Mouse (Mus musculus) limb, embryonic 14.5 days (tissue): ENCODE results near the gene Gm11032. TPM values are rescaled to one million over a fixed set of nuclear protein-coding genes. Genes with fewer than 3 reads are reported as not detected.

Experiments used
- ATAC-seq: fragments of 200-750 bp; cut with Nextera tagmentation; 2 replicates; pipeline ENCODE4 v1.8.0; 2017; ENCODE audit warnings: low read depth, moderate number of reproducible peaks, moderate TSS enrichment; ENCODE audit not compliant: low FRiP score
- DNase-seq: peaks from one replicate; pipeline ENCODE4 v3.0.0-alpha.2; 2015; ENCODE audit warnings: low spot score
- H3K27ac ChIP-seq: fragments of 300-500 bp; sonication (generic); replicated peaks from 2 replicates; pipeline ENCODE4 v1.5.1; 2014; ENCODE audit warnings: low read depth, mild to moderate bottlenecking, low read length, moderate library complexity, mixed read lengths
- H3K27me3 ChIP-seq: fragments of 300-500 bp; sonication (generic); 2 replicates; pipeline ENCODE4 v1.6.1; 2014; ENCODE audit warnings: low read length, mixed read lengths; ENCODE audit not compliant: control insufficient read depth, insufficient read depth
- H3K36me3 ChIP-seq: fragments of 300-500 bp; sonication (generic); 2 replicates; pipeline ENCODE4 v1.6.1; 2014; ENCODE audit warnings: mild to moderate bottlenecking, low read length, moderate library complexity, mixed read lengths; ENCODE audit not compliant: control insufficient read depth, insufficient read depth
- H3K4me1 ChIP-seq: fragments of 300-500 bp; sonication (generic); 2 replicates; pipeline ENCODE4 v1.6.1; 2014; ENCODE audit warnings: antibody characterized with exemption, low read length, mixed read lengths; ENCODE audit not compliant: control insufficient read depth, insufficient read depth
- H3K4me2 ChIP-seq: fragments of 300-500 bp; sonication (generic); replicated peaks from 2 replicates; pipeline ENCODE4 v1.6.1; 2014; ENCODE audit warnings: low read depth, mild to moderate bottlenecking, low read length, moderate library complexity; ENCODE audit not compliant: severe bottlenecking
- H3K4me3 ChIP-seq: fragments of 300-500 bp; sonication (generic); replicated peaks from 2 replicates; pipeline ENCODE4 v1.5.1; 2014; ENCODE audit warnings: low read length
- H3K9ac ChIP-seq: fragments of 300-500 bp; sonication (generic); 2 replicates; pipeline ENCODE4 v1.6.1; 2014; ENCODE audit warnings: mild to moderate bottlenecking, low read depth, low read length, moderate library complexity; ENCODE audit not compliant: severe bottlenecking
- H3K9me3 ChIP-seq: fragments of 300-500 bp; sonication (generic); 2 replicates; pipeline ENCODE4 v1.6.1; 2016; ENCODE audit warnings: low read length; ENCODE audit not compliant: control insufficient read depth
- POLR2A ChIP-seq: fragments of 200-500 bp; IDR thresholded peaks from 2 replicates; pipeline ENCODE4 v1.8.0; 2012; ENCODE audit warnings: inconsistent platforms, mild to moderate bottlenecking, moderate library complexity, borderline replicate concordance; ENCODE audit not compliant: insufficient read depth, insufficient read length; ENCODE audit errors: extremely low read depth
- WGBS: fragments of 180-500 bp; shearing (Covaris S2); extraction: QIAGEN DNeasy Blood & Tissue Kit; methylation state at CpG from one replicate; pipeline ENCODE4 v1.1.7; 2014; 5-methylcytosine and 5-hydroxymethylcytosine counted together
- polyA plus RNA-seq, 2 experiments: library from polyadenylated mRNA; depleted of rRNA in 1 of 2; stranded (reverse) in 1 of 2; unstranded in 1 of 2; fragments of >200 nt; fragmentation: Nextera tagmentation in 1 of 2; extraction: Ambion mirVana in 1 of 2; gene quantifications; 2 replicates each; pipeline versions ENCODE4 v1.2.1 to v1.2.3; 2012 to 2014

Gm11032 gene
- polyA plus RNA-seq, 2 experiments, result not detected

DNA sequence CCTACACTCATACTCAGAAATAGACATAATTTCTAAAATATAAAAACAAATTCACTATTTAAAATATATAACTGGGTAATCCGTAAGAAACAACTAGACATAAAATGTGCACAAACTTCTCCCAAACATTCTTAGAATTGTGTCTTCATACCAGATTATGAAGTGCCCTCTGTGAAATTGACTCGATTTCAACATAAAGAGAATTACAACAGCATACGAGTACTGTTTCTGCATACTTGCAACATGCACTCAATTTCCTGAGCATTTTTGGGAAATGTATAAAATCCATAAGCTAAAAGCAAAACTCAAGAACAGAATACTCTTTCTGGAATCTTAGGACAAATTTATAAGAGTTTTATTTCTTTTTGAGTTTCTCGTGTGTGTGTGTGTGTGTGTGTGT lies 28.1 kb upstream of the Gm11032 start:
- DNase-seq, result no peak
- WGBS, result 83% methylated on average over 4 of the region's 4 CpGs
- Histone ChIP-seq H3K27me3 (no peaks in the 10 kb centered on the region), H3K9me3 (no peaks in the 10 kb centered on the region), H3K9ac (no peak overlapping the region), H3K4me2 (no peak overlapping the region), H3K27ac (no peak overlapping the region), H3K4me1 (peaks cover 10% of the 10 kb centered on the region), H3K36me3 (no peaks in the 10 kb centered on the region; the same call in 1 of the 2 replicates), H3K4me3 (no peak overlapping the region)
- no peak for ATAC-seq
- no peak for TF ChIP-seq POLR2A

DNA sequence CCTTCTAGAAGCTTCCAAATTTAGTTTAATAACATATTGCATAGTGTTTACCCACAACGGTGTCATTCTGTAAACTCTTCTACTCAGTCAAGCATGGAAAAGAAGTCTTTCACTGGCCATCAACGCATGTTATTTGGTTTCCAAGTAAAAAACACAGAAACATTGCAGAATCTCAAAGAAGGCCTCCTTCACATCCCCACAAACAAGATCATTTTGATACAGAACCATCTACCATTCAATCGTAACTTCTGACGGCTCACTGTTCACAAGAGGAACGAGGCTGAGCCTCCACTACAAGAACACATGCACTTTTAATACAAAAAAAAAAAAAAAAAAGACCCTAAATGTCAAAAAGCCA lies 26.4 kb upstream of the Gm11032 start:
- DNase-seq, result no peak
- 34% methylated on average over 5 of the region's 5 CpGs for WGBS

DNA sequence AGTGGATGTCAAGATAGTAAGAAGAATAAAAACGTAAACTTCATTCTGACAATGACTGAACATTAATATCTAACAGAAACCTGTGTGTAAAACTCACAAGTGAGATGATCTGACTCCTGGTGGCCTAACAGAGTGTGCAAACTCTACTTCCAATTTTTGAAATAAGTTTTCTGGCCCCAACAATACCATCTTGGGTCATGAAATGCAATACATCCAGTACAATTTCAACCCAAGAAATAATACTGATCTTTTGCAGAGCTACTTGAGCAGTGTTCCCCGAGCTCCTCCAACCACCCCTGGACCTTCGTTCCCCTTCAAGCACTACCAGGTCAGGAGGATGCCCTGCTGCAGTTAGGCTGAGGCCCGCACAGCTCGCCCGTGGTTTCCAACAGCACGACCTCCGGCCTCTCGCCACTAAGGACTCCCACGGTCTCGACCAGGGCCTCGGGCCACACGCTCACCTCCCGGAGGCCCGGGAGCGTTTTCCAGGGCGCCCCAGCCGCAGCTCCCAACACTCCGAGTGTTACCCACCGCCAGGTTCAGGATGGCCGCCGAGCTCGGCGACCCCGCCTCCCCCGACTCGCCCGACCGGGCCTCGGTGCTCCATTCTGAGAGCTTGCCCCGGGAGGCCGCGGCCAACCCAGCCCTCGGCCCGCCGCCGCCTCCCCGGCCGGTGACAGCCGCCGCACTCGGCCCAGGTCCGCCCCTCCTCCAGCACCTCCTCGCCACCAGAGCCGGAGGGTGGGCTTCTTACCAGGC lies 25.8 kb upstream of the Gm11032 start:
- H3K27ac ChIP-seq, result peak overlapping the region; percentile 95
- WGBS, result under 1% methylated on average over 37 of the region's 45 CpGs
- H3K4me1 ChIP-seq, result peaks cover 10% of the 10 kb centered on the region
- DNase-seq (no peak), ATAC-seq (peak; percentile 85)
- peak overlapping the region; percentile 97 for H3K4me3 ChIP-seq
- peak overlapping the region; percentile 53 for H3K4me2 ChIP-seq
- H3K36me3 ChIP-seq, result no peaks in the 10 kb centered on the region
- no peaks in the 10 kb centered on the region for H3K27me3 ChIP-seq
- H3K9me3 ChIP-seq, result no peaks in the 10 kb centered on the region
- TF ChIP-seq POLR2A, result no peak
- H3K9ac ChIP-seq, result peak overlapping the region; percentile 97

More for the DNA sequence above, 26.4 kb upstream of the Gm11032 start:
- Histone ChIP-seq H3K4me2 (peak overlapping the region; percentile 53), H3K27ac (no peak overlapping the region), H3K27me3 (no peaks in the 10 kb centered on the region), H3K9ac (peak overlapping the region; percentile 97), H3K9me3 (no peaks in the 10 kb centered on the region), H3K4me1 (peaks cover 10% of the 10 kb centered on the region), H3K4me3 (peak overlapping the region; percentile 97), H3K36me3 (no peaks in the 10 kb centered on the region)
- TF ChIP-seq POLR2A, result no peak
- ATAC-seq, result no peak

DNA sequence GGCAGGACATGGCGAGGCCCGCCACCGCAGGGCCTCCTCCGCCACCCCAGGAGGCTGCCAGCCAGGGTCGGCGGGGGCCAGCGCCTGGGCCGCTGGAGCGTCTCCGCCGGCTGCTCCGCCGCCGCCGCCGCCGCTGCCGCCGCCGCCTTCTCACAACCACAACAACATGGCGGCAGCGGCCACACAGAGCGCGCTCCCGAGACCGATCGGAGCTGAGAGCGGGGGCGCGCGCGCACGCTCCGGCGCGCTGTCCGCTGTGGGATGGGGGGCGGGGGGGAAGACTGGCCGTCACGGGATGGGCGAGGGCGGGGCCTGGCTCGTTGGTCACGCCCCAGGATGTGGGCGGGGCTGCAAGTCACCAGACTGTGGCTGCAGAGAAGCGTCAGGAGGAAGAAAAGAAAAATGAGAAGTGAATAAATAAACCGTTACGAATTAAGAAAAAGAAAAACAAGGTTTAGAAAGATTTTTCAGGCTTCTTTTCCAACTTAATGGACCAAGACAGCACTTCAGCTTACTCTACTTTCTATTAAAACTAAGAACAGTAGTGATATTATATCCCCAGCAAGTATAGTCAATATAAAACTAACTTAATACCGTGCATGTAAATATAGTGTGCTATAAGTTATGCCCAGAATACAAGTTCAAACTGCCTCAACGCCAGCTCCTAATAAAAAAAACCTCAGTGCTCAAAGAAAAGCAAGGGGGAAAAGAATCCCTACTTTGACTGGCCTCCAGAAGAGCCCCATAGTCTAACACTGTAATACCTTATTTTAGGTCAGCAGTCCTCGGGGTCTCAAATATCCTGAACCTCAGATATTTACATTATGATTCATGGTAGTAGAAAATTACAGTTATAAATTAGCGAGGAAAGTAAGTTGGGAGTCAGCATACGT lies 25.0 kb upstream of the Gm11032 start, which contains the start of gene Mtmr3:
TSS of gene Mtmr3 (minus strand) at position 256 of the 893 bp plus-strand sequence.
- peak; percentile 96 for DNase-seq
- H3K4me2 ChIP-seq, result peak within 1 kb of the TSS; percentile 53
- H3K4me1 ChIP-seq, result peaks cover 10% of the 10 kb centered on the region
- TF ChIP-seq POLR2A, result no peak
- peak; percentile 98 for ATAC-seq
- 4% methylated on average over 50 of the region's 53 CpGs for WGBS
- H3K36me3 ChIP-seq, result no peaks in the 10 kb centered on the region
- no peaks in the 10 kb centered on the region for H3K27me3 ChIP-seq
- no peaks in the 10 kb centered on the region for H3K9me3 ChIP-seq
- peak within 1 kb of the TSS; percentile 95 for H3K27ac ChIP-seq
- peak within 1 kb of the TSS; percentile 97 for H3K9ac ChIP-seq
- peak within 1 kb of the TSS; percentile 97 for H3K4me3 ChIP-seq

DNA sequence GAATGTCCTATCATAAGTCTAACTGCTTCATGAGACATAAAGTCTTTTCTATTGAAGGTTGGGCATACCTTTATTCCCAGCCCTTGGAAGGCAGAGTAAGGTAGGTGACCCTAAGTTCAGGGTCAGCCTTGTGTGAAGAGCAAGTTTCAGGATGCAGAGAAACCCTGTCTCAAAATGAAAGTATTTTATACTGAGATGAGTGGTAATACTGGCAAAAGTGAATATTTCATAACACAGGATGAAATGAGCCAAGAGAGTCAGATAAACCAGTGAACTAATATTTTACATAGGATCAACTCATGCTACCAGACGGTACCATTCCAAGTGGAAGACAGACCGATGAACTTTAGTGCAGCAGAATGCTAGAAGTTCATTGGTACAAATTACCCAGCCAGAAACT lies 21.5 kb upstream of the Gm11032 start:
- H3K36me3 ChIP-seq, result no peaks in the 10 kb centered on the region
- no peaks in the 10 kb centered on the region for H3K27me3 ChIP-seq
- H3K4me1 ChIP-seq, result peaks cover 10% of the 10 kb centered on the region; the same call in 1 of the 2 replicates
- WGBS, result 82% methylated on average over 2 of the region's 2 CpGs
- no peak overlapping the region for H3K9ac ChIP-seq
- TF ChIP-seq POLR2A, result no peak
- ATAC-seq, result no peak
- H3K27ac ChIP-seq, result no peak overlapping the region
- no peak overlapping the region for H3K4me3 ChIP-seq
- no peaks in the 10 kb centered on the region for H3K9me3 ChIP-seq
- no peak for DNase-seq
- no peak overlapping the region for H3K4me2 ChIP-seq
